Mouse (Mus musculus): ENCODE results near the gene Zfp750. TPM values are rescaled to one million over a fixed set of nuclear protein-coding genes. Genes with fewer than 3 reads are reported as not detected.

Gene Zfp750
- polyA plus RNA-seq, 1 experiment from 2014 or later, result 0.62 TPM

GRCm38 (mm10) chr11:121544755-121545397 lies 25.7 kb upstream of the Zfp750 start:
- H3K9ac ChIP-seq (ENCODE audit: low read depth, low read length), result peak overlapping the region; percentile 46; the same call in 1 of the 2 replicates
- H3K4me1 ChIP-seq (ENCODE audit: control insufficient read depth, insufficient read depth, low read length), result peaks cover 31% of the 10 kb centered on the region
- no peaks in the 10 kb centered on the region for H3K9me3 ChIP-seq (ENCODE audit: control insufficient read depth, low read length)
- no peak overlapping the region for H3K4me2 ChIP-seq (ENCODE audit: low read depth, low read length)
- H3K36me3 ChIP-seq (ENCODE audit: control insufficient read depth, insufficient read depth, low read length), result no peaks in the 10 kb centered on the region
- H3K27ac ChIP-seq (ENCODE audit: low read length), result peak overlapping the region; percentile 81
- ATAC-seq, result peak; percentile 16; the same call in 1 of the 2 replicates
- WGBS, result 42% methylated on average over 7 of the region's 7 CpGs
- no peak overlapping the region for H3K4me3 ChIP-seq (ENCODE audit: low read length)
- H3K27me3 ChIP-seq (replicated peaks; ENCODE audit: control insufficient read depth, insufficient read depth, low read length), result no peaks in the 10 kb centered on the region

GRCm38 (mm10) chr11:121543922-121544321 lies 24.8 kb upstream of the Zfp750 start:
- WGBS, result 52% methylated on average over 9 of the region's 9 CpGs
- peak overlapping the region; percentile 81 for H3K27ac ChIP-seq (ENCODE audit: low read length)
- peak; percentile 93 for ATAC-seq
- H3K27me3 ChIP-seq (replicated peaks; ENCODE audit: control insufficient read depth, insufficient read depth, low read length), result no peaks in the 10 kb centered on the region
- H3K9ac ChIP-seq (ENCODE audit: low read depth, low read length), result no peak overlapping the region
- H3K36me3 ChIP-seq (ENCODE audit: control insufficient read depth, insufficient read depth, low read length), result no peaks in the 10 kb centered on the region
- no peaks in the 10 kb centered on the region for H3K9me3 ChIP-seq (ENCODE audit: control insufficient read depth, low read length)
- H3K4me3 ChIP-seq (ENCODE audit: low read length), result no peak overlapping the region
- H3K4me2 ChIP-seq (ENCODE audit: low read depth, low read length), result peak overlapping the region; percentile 1; the same call in 1 of the 2 replicates
- peaks cover 22% of the 10 kb centered on the region for H3K4me1 ChIP-seq (ENCODE audit: control insufficient read depth, insufficient read depth, low read length)

GRCm38 (mm10) chr11:121543287-121543856 lies 24.2 kb upstream of the Zfp750 start:
- Histone ChIP-seq H3K4me3 (ENCODE audit: low read length) (no peak overlapping the region), H3K4me2 (ENCODE audit: low read depth, low read length) (peak overlapping the region; percentile 1; the same call in 1 of the 2 replicates), H3K27ac (ENCODE audit: low read length) (peak overlapping the region; percentile 81), H3K27me3 (replicated peaks; ENCODE audit: control insufficient read depth, insufficient read depth, low read length) (no peaks in the 10 kb centered on the region), H3K9me3 (ENCODE audit: control insufficient read depth, low read length) (no peaks in the 10 kb centered on the region), H3K4me1 (ENCODE audit: control insufficient read depth, insufficient read depth, low read length) (peaks cover 20% of the 10 kb centered on the region), H3K9ac (ENCODE audit: low read depth, low read length) (no peak overlapping the region), H3K36me3 (ENCODE audit: control insufficient read depth, insufficient read depth, low read length) (no peaks in the 10 kb centered on the region)
- WGBS, result 75% methylated on average over 5 of the region's 5 CpGs
- ATAC-seq, result peak; percentile 57

- no peaks in the 10 kb centered on the region for H3K9me3 ChIP-seq (ENCODE audit: control insufficient read depth, low read length)
- no peak for ATAC-seq
- H3K36me3 ChIP-seq (ENCODE audit: control insufficient read depth, insufficient read depth, low read length), result no peaks in the 10 kb centered on the region
- 69% methylated on average over 4 of the region's 4 CpGs for WGBS
- H3K4me2 ChIP-seq (ENCODE audit: low read depth, low read length), result no peak overlapping the region
- peaks cover 13% of the 10 kb centered on the region for H3K4me1 ChIP-seq (ENCODE audit: control insufficient read depth, insufficient read depth, low read length)
- H3K4me3 ChIP-seq (ENCODE audit: low read length), result no peak overlapping the region
- no peak overlapping the region for H3K27ac ChIP-seq (ENCODE audit: low read length)
- H3K27me3 ChIP-seq (replicated peaks; ENCODE audit: control insufficient read depth, insufficient read depth, low read length), result no peaks in the 10 kb centered on the region
- H3K9ac ChIP-seq (ENCODE audit: low read depth, low read length), result no peak overlapping the region
These were observed 23.3 kb upstream of the Zfp750 start for GRCm38 (mm10) chr11:121542471-121542870.

GRCm38 (mm10) chr11:121536528-121536927 lies 17.4 kb upstream of the Zfp750 start:
- H3K4me2 ChIP-seq (ENCODE audit: low read depth, low read length), result no peak overlapping the region
- H3K36me3 ChIP-seq (ENCODE audit: control insufficient read depth, insufficient read depth, low read length), result no peaks in the 10 kb centered on the region
- H3K9me3 ChIP-seq (ENCODE audit: control insufficient read depth, low read length), result no peaks in the 10 kb centered on the region
- H3K4me1 ChIP-seq (ENCODE audit: control insufficient read depth, insufficient read depth, low read length), result peaks cover 3% of the 10 kb centered on the region; the same call in 1 of the 2 replicates
- no peak overlapping the region for H3K27ac ChIP-seq (ENCODE audit: low read length)
- ATAC-seq, result no peak
- WGBS, result 29% methylated on average over 3 of the region's 3 CpGs
- H3K4me3 ChIP-seq (ENCODE audit: low read length), result no peak overlapping the region
- no peaks in the 10 kb centered on the region for H3K27me3 ChIP-seq (replicated peaks; ENCODE audit: control insufficient read depth, insufficient read depth, low read length)
- no peak overlapping the region for H3K9ac ChIP-seq (ENCODE audit: low read depth, low read length)

GRCm38 (mm10) chr11:121529747-121530146 lies 10.6 kb upstream of the Zfp750 start:
- no peak for ATAC-seq
- no peaks in the 10 kb centered on the region for H3K4me1 ChIP-seq (ENCODE audit: control insufficient read depth, insufficient read depth, low read length)
- H3K27ac ChIP-seq (ENCODE audit: low read length), result no peak overlapping the region

GRCm38 (mm10) chr11:121524191-121524590 lies 5.1 kb upstream of the Zfp750 start:
- H3K36me3 ChIP-seq (ENCODE audit: control insufficient read depth, insufficient read depth, low read length), result no peaks in the 10 kb centered on the region

More at GRCm38 (mm10) chr11:121529747-121530146, 10.6 kb upstream of the Zfp750 start:
- Histone ChIP-seq H3K27me3 (replicated peaks; ENCODE audit: control insufficient read depth, insufficient read depth, low read length) (no peaks in the 10 kb centered on the region), H3K4me3 (ENCODE audit: low read length) (no peak overlapping the region), H3K36me3 (ENCODE audit: control insufficient read depth, insufficient read depth, low read length) (0 out of 2 replicates have a peak, but pooled peaks cover 2% of the 10 kb centered on the region), H3K9me3 (ENCODE audit: control insufficient read depth, low read length) (no peaks in the 10 kb centered on the region), H3K9ac (ENCODE audit: low read depth, low read length) (no peak overlapping the region), H3K4me2 (ENCODE audit: low read depth, low read length) (no peak overlapping the region)
- WGBS, result 89% methylated on average over 3 of the region's 3 CpGs

GRCm38 (mm10) chr11:121522156-121522762 lies 3.1 kb upstream of the Zfp750 start:
- ATAC-seq, result no peak
- WGBS, result 84% methylated on average over 4 of the region's 4 CpGs
- Histone ChIP-seq H3K4me2 (ENCODE audit: low read depth, low read length) (no peak overlapping the region), H3K9ac (ENCODE audit: low read depth, low read length) (no peak overlapping the region), H3K36me3 (ENCODE audit: control insufficient read depth, insufficient read depth, low read length) (no peaks in the 10 kb centered on the region), H3K4me1 (ENCODE audit: control insufficient read depth, insufficient read depth, low read length) (peaks cover 5% of the 10 kb centered on the region), H3K4me3 (ENCODE audit: low read length) (no peak overlapping the region), H3K9me3 (ENCODE audit: control insufficient read depth, low read length) (no peaks in the 10 kb centered on the region), H3K27ac (ENCODE audit: low read length) (no peak overlapping the region), H3K27me3 (replicated peaks; ENCODE audit: control insufficient read depth, insufficient read depth, low read length) (no peaks in the 10 kb centered on the region)

More at GRCm38 (mm10) chr11:121524191-121524590, 5.1 kb upstream of the Zfp750 start:
- Histone ChIP-seq H3K27me3 (replicated peaks; ENCODE audit: control insufficient read depth, insufficient read depth, low read length) (no peaks in the 10 kb centered on the region), H3K9ac (ENCODE audit: low read depth, low read length) (no peak overlapping the region), H3K27ac (ENCODE audit: low read length) (no peak overlapping the region), H3K9me3 (ENCODE audit: control insufficient read depth, low read length) (no peaks in the 10 kb centered on the region), H3K4me2 (ENCODE audit: low read depth, low read length) (no peak overlapping the region), H3K4me1 (ENCODE audit: control insufficient read depth, insufficient read depth, low read length) (no peaks in the 10 kb centered on the region), H3K4me3 (ENCODE audit: low read length) (no peak overlapping the region)
- no peak for ATAC-seq
- 86% methylated on average over 7 of the region's 7 CpGs for WGBS

GRCm38 (mm10) chr11:121520761-121521160 lies 1.6 kb upstream of the Zfp750 start:
- H3K9me3 ChIP-seq (ENCODE audit: control insufficient read depth, low read length), result no peaks in the 10 kb centered on the region
- 88% methylated on average over 2 of the region's 2 CpGs for WGBS
- no peaks in the 10 kb centered on the region for H3K27me3 ChIP-seq (replicated peaks; ENCODE audit: control insufficient read depth, insufficient read depth, low read length)
- no peak overlapping the region for H3K4me2 ChIP-seq (ENCODE audit: low read depth, low read length)
- ATAC-seq, result no peak
- H3K9ac ChIP-seq (ENCODE audit: low read depth, low read length), result no peak overlapping the region
- H3K4me1 ChIP-seq (ENCODE audit: control insufficient read depth, insufficient read depth, low read length), result peaks cover 16% of the 10 kb centered on the region
- no peak overlapping the region for H3K4me3 ChIP-seq (ENCODE audit: low read length)
- H3K27ac ChIP-seq (ENCODE audit: low read length), result no peak overlapping the region
- no peaks in the 10 kb centered on the region for H3K36me3 ChIP-seq (ENCODE audit: control insufficient read depth, insufficient read depth, low read length)
